Mouse (Mus musculus) E14TG2a.4 (cell line): ENCODE data around the gene Olfr1098.

ENCODE experiments used
- H3K27me3 ChIP-seq: 2 replicates; pipeline ENCODE4 v1.6.1; 2014; ENCODE audit warnings: low read length, control low read depth; ENCODE audit not compliant: insufficient read depth
- H3K36me3 ChIP-seq: 2 replicates; pipeline ENCODE4 v1.6.1; 2014; ENCODE audit warnings: low read length, control low read depth; ENCODE audit not compliant: insufficient read depth
- H3K4me1 ChIP-seq: replicated peaks from 2 replicates; pipeline ENCODE4 v1.6.1; 2014; ENCODE audit warnings: low read depth, low read length, control low read depth
- H3K4me3 ChIP-seq: replicated peaks from 2 replicates; pipeline ENCODE4 v1.5.1; 2014; ENCODE audit warnings: mild to moderate bottlenecking, low read length
- H3K9me3 ChIP-seq: 2 replicates; pipeline ENCODE4 v1.6.1; 2014; ENCODE audit warnings: low read length, control low read depth
- CTCF ChIP-seq: conservative IDR thresholded peaks from 2 replicates; pipeline ENCODE4 v1.5.1; 2014; ENCODE audit warnings: low read length
- NANOG ChIP-seq: IDR thresholded peaks from 2 replicates; pipeline ENCODE4 v1.6.1; 2014; ENCODE audit warnings: borderline replicate concordance, low read length, mixed read lengths
- POU5F1 ChIP-seq: IDR thresholded peaks from 2 replicates; pipeline ENCODE4 v1.6.1; 2014; ENCODE audit warnings: low read length, borderline replicate concordance

The Olfr1098 gene

DNA sequence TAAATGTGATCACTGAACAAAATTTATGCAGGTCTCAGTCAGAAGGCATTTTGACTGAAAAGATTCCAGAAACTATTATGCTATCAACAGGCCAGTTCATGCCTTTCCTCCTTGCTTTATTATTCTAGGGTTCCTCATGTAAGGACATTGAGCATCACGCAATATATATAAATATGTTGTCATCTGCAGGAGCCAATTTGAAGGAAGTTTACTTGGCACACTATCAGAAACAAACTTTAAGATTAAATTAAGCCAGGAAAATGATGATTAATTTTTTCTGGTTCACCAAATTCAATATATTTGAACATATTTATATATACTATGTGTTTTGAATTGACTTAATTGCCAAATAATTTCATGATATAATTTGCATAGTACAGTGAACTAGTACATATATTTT is at the start of gene Olfr1098:
Gene Olfr1098, minus strand, starts transcription at position 101 of the 400 bp plus-strand sequence.
- no peak within 1 kb of the TSS for H3K4me3 ChIP-seq
- TF ChIP-seq POU5F1 (no peak), NANOG (no peak)
- no peaks in the 10 kb centered on the region for H3K4me1 ChIP-seq
- H3K9me3 ChIP-seq, result no peaks in the 10 kb centered on the region
- H3K27me3 ChIP-seq, result no peaks in the 10 kb centered on the region
- no peaks in the 10 kb centered on the region for H3K36me3 ChIP-seq

DNA sequence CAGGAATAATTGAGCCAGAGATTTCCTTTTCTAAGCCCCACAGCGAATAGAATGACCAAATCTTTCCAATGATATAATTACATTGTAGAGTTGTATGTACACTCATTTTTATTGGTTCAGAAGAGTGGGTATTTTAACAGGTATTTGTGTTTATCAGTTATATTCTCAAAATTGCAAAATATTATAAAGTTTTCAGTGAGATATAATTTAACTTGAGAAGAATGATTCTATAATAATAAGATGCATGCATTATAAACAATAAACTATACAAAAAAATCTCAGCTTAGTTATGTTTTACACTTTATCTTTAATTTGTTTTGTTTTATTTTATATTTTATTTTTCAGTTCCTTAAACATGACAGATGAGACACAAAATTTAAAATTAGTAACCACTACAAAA is 36.2 kb upstream of the Olfr1098 start, which contains the start of gene Olfr1099:
Gene Olfr1099, minus strand, starts transcription at position 101 of the 400 bp plus-strand sequence.
- Histone ChIP-seq H3K9me3 (no peaks in the 10 kb centered on the region), H3K36me3 (no peaks in the 10 kb centered on the region), H3K4me1 (no peaks in the 10 kb centered on the region), H3K4me3 (no peak within 1 kb of the TSS), H3K27me3 (no peaks in the 10 kb centered on the region)
- TF ChIP-seq POU5F1, result no peak
- no peak for TF ChIP-seq CTCF
- no peak for TF ChIP-seq NANOG

DNA sequence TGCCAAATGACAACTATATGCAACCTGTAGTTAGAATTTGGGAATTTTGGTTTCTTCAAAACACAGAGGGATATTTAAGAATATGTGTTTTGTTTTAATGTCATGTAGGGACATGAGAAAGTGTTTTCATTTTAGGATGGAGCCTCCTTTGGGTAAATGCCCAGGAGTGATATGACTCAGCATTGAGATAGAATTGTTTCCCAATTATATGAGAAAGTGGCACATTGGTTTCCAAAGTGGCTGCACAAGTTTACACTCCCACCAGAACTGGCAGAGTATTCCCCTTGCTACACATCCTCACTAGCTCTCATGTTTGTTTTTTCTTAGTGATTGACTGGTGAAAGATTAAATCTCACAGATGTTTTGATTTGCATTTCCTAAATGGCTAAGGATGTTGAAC is 2.2 kb upstream of the Olfr1098 start:
- Histone ChIP-seq H3K4me1 (no peaks in the 10 kb centered on the region), H3K4me3 (no peak overlapping the region), H3K36me3 (no peaks in the 10 kb centered on the region), H3K9me3 (no peaks in the 10 kb centered on the region), H3K27me3 (no peaks in the 10 kb centered on the region)
- TF ChIP-seq POU5F1 (no peak), CTCF (no peak), NANOG (no peak)

DNA sequence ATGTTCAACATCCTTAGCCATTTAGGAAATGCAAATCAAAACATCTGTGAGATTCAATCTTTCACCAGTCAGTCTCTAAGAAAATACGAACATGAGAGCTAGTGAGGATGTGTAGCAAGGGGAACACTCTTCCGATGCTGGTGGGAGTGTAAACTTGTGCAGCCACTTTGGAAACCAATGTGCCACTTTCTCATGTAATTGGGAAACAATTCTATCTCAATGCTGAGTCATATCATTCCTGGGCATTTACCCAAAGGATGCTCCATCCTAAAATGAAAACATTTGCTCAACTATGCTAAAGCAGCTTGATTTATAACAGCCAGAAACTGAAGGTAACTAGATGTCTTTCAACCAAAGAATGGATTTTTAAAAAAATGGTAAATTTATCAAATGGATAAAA is 18.7 kb downstream of the Olfr1098 start:
- TF ChIP-seq CTCF, result no peak
- no peak for TF ChIP-seq POU5F1
- TF ChIP-seq NANOG, result no peak
- Histone ChIP-seq H3K27me3 (no peaks in the 10 kb centered on the region), H3K4me1 (no peaks in the 10 kb centered on the region), H3K36me3 (no peaks in the 10 kb centered on the region), H3K4me3 (no peak overlapping the region), H3K9me3 (no peaks in the 10 kb centered on the region)

DNA sequence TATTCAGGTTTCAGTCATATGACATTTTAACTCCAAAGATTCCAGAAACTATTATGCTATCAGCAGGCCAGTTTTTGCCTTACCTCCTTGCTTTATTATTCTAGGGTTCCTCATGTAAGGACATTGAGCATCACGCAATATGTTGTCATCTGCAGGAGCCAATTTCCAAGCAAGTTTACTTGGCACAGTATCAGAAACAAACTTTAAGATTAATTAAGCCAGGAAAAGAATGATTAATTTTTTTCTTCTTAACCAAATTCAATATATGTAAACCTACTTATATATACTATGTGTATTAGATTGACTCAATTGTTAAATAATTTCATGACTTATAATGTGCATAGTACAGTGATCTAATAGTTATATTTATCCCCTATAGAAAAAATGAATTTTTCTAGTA is 32.2 kb downstream of the Olfr1098 start, which contains the start of gene Olfr1097:
Gene Olfr1097, minus strand, starts transcription at position 101 of the 400 bp plus-strand sequence.
- no peaks in the 10 kb centered on the region for H3K36me3 ChIP-seq
- no peaks in the 10 kb centered on the region for H3K27me3 ChIP-seq
- no peaks in the 10 kb centered on the region for H3K9me3 ChIP-seq
- H3K4me3 ChIP-seq, result no peak within 1 kb of the TSS
- H3K4me1 ChIP-seq, result no peaks in the 10 kb centered on the region
- no peak for TF ChIP-seq CTCF
- TF ChIP-seq NANOG, result no peak
- TF ChIP-seq POU5F1, result no peak

DNA sequence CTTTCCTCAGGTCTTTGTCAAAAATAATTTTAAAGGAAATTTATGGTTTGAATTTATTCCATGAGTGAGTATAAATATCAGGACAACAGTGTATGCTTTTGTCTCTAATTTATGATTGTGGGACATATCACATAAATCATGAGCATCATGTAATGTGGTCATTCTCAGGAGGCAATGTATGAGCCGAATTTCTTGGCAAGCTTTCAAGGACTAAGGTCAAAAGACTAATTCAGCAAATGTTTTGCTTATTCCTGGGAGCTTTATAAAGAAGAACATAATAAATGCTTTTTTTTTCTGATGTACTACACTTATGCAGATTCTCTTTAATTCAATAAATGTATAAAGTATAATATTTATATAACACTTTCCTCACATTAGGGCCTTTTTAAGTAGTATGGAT is 49.6 kb downstream of the Olfr1098 start, which contains the start of gene Gm13723:
Gene Gm13723, minus strand, starts transcription at position 101 of the 400 bp plus-strand sequence.
- Histone ChIP-seq H3K36me3 (no peaks in the 10 kb centered on the region), H3K27me3 (no peaks in the 10 kb centered on the region), H3K4me3 (no peak within 1 kb of the TSS), H3K4me1 (no peaks in the 10 kb centered on the region), H3K9me3 (no peaks in the 10 kb centered on the region)
- TF ChIP-seq POU5F1 (no peak), CTCF (no peak), NANOG (no peak)
